Mouse (Mus musculus) layer of hippocampus, postnatal 25 days (tissue): Measurements from ENCODE around the gene Sh3kbp1. TPM values are rescaled to one million over a fixed set of nuclear protein-coding genes. Genes with fewer than 3 reads are reported as not detected.

ENCODE experiments used
- DNase-seq, 2 experiments: peaks; one replicate each; pipeline ENCODE4 v3.0.0; 2022; ENCODE audit warnings: mixed read lengths in 2 of 2, low spot score in 1 of 2; ENCODE audit errors: extremely low spot score in 1 of 2
- total RNA-seq, 2 experiments: library from RNA; stranded (reverse); gene quantifications; 2 replicates each; pipeline ENCODE4 v1.2.3; 2021

Sh3kbp1 gene
- total RNA-seq, 2 experiments from 2014 or later: 37.0 to 39.4 TPM

- DNase-seq: no peak
Measured at GRCm38 (mm10) chrX:159910600-159910999, 283.5 kb downstream of the Sh3kbp1 start.

DNA sequence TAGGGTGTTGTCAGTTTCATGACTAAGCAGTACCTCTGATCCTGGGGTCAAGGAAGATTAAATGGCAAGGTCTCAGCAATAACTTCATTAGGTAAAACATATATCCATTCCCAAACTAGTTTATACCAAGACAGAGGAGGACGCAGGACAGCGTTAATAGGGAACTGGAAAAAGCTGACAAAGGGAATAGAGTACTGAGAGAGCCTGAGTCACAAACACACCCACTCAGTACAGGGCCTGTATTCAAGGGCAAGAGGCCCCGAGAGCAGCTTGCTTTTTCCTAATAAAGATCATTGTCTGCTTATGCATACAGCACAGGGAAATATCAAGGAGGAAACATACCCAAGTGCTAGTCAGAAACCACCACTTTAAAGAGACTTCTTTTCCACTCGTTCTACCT is 284.5 kb downstream of the Sh3kbp1 start:
- DNase-seq: no peak

DNA sequence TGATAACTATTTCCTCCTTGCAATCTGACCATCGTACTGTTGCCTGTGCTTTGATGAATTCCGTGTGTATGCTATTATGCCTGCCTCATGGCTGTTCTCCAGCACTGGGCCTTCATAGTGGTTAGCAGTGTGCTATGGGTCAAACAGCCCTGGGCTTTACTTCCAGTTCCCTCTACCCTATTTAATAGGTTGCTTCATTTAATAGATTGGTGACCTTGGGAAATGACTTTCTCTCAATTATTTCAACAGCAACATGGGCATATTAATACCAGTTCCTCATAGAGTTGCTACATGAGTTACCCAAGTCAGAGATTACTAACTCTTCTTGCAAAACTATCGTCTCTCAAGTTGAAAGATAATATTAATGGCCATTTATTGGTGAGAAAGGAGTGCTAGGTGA is 285.0 kb downstream of the Sh3kbp1 start:
- no peak for DNase-seq

- DNase-seq: no peak
Measured at GRCm38 (mm10) chrX:159913489-159913888, 286.4 kb downstream of the Sh3kbp1 start.

GRCm38 (mm10) chrX:159915125-159915524 is 288.1 kb downstream of the Sh3kbp1 start:
- DNase-seq: no peak

- no peak for DNase-seq
Measured at GRCm38 (mm10) chrX:159924759-159925158, 297.7 kb downstream of the Sh3kbp1 start.

GRCm38 (mm10) chrX:159928165-159928564 is 301.1 kb downstream of the Sh3kbp1 start:
- no peak for DNase-seq

GRCm38 (mm10) chrX:159928834-159929233 is 301.8 kb downstream of the Sh3kbp1 start:
- DNase-seq: no peak

DNA sequence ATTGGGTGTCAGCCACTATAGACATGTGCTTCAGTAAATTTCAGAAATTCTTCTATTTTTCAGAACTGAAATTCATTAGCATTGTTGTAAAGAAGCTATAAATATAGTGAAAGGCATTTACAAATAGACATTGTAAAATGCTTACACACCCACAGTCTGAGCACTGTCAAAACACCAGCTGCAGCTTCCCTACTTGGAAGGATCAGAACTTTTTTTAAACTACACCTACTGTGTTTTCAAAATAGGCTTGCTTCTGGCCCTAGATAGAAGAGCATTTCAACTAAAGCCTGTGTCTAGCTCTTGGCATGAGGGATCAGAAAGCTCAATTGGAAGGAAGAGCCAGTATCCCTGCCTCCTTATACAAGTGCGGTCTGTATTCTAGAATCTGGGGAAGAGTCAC is 305.0 kb downstream of the Sh3kbp1 start:
- DNase-seq: no peak

- no peak for DNase-seq
Measured at GRCm38 (mm10) chrX:159942569-159942968, 315.5 kb downstream of the Sh3kbp1 start.

DNA sequence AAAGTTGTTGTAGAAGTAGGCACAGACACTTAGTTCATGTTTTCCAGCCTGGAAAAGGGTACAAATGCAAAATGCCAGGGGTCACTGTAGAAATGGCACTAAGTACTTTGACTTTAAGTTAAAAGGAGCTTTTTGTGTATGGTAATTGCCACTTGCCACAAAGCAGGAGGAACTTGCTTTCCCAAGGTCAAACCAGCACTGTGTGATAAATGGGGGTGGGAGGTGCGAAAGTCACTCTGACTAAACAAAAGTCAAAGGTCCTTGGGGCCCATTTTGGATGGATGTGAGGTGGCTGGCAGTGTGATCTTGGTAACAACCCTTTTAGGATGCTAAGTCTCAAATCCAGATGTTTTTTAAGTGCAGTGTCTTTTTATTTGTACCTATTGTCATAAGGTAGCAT is 316.5 kb downstream of the Sh3kbp1 start:
- no peak for DNase-seq

- DNase-seq: no peak
Measured at GRCm38 (mm10) chrX:159953546-159954429, 326.7 kb downstream of the Sh3kbp1 start.

DNA sequence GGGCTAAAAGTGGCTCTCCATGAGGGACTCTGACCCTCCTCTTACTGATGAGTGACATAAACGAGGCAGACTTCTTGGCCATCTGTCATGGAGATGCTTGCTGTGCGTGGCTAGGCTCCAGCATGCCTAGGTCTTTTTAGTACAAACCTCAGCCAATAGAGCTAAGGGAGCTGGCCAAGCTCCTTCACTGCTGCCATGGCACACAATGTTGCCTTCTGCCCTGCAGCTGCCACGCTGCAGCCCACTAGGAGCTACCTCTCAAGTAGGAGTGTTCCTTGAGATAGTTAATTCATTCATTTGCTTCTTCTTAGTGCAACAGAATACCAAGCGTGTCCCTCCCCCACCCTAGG is 327.3 kb downstream of the Sh3kbp1 start:
- DNase-seq: no peak

DNA sequence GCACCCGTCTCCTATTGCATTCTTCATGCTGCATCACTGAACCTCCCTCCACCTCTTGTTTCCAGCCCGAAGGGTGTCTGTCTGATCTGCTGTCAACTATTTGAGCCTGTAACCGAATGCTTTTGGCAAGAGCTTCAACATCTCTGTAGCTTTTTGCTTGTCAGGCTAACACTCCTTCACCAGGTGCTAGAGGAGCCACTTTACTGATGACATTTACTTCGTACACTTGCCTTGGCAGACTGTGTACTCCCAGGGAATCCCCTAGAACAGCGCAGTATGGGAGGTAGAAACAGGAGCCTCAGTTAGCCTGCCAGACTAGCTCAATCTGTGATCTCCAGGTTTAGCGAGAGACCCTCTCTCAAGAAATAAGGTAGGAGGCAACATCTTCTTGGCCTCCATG is 328.4 kb downstream of the Sh3kbp1 start:
- DNase-seq: no peak

- no peak for DNase-seq
Measured at GRCm38 (mm10) chrX:159961385-159961784, 334.3 kb downstream of the Sh3kbp1 start.

- peak in 1 of 2 experiments; percentile 57 for DNase-seq
Measured at GRCm38 (mm10) chrX:159963273-159963672, 336.2 kb downstream of the Sh3kbp1 start.

DNA sequence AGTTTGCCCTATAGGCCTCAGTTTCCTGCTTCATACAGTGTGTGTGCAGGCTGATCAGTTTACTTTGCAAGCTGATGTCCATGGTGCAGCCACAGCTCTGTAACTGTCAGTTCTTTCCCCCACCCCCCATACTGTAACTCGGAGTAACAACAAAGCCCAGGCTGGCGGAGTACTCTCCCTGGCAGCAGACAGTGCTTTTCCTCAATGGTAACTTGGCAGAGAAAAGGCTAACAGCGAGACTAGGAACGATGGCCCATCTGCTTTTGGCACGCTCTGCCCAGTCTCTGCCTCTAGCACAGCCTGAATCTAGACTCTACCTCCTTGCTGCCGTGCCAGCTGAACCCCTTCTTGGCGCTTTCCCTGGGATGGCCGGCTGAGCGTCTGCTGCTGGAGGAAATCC is 336.9 kb downstream of the Sh3kbp1 start:
- peak; percentile 10 to 14 for DNase-seq

GRCm38 (mm10) chrX:159969025-159969424 is 342.0 kb downstream of the Sh3kbp1 start:
- DNase-seq: no peak

- DNase-seq: no peak
Measured at GRCm38 (mm10) chrX:159971091-159971779, 344.2 kb downstream of the Sh3kbp1 start.

DNA sequence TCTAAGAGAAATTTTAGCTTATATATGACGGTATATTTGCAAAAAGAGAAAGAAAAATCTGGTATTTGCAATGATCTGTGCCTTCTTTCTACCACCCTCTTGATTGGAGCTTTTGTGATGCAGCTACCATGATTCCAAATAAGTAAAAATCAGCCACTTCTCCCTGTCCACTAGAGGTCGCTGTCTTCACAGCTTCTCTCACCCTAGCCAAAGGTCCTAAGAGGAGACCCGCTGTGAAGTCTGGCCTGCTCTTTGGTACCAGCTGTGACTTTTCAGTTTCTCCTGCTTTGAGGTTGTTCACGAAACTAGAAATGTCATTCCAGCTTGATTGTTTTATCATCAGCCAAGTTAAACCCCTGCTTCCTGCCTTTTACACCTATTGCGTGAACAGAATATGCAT is 346.7 kb downstream of the Sh3kbp1 start:
- DNase-seq: no peak

- DNase-seq: no peak
Measured at GRCm38 (mm10) chrX:159976243-159976642, 349.2 kb downstream of the Sh3kbp1 start.
